Mouse (Mus musculus) gastrocnemius, postnatal 14 days (tissue): Measurements from ENCODE around the gene Parp9. TPM values are rescaled to one million over a fixed set of nuclear protein-coding genes. Genes with fewer than 3 reads are reported as not detected.
A peak's percentile ranks its signal among the peaks of the same experiment; 100 is the strongest.
"Not testable (repeated sequence)": the region's sequence is repeated elsewhere in the genome, so short reads cannot be mapped to it uniquely, and the experiment has no call there.

ENCODE experiments used
- DNase-seq: peaks from one replicate; pipeline ENCODE4 v3.0.0; 2021; ENCODE audit warnings: mixed read lengths
- intact Hi-C: fragments of 180-260 bp; cut with DNase I; formaldehyde crosslinking; loops from one replicate; pipeline ENCODE4 v1.15.1; 2025; ENCODE audit warnings: low total_unique reads
- long read RNA-seq, 2 experiments: library from polyadenylated mRNA; stranded (forward); transcript quantifications; one replicate each; pipeline ENCODE4 v2.0.0; 2021
- total RNA-seq, 2 experiments: library from RNA; stranded (reverse); gene quantifications; 2 replicates each; pipeline ENCODE4 v1.2.3; 2021

Gene Parp9
- total RNA-seq = 1 to 10 TPM; 5.2 to 5.5 TPM
- long read RNA-seq, experiment 1, partial matches to known transcripts = 1 of 4 reads
- long read RNA-seq, experiment 1, other reads (novel, unspliced or antisense) = 1 of 4 reads
- long read RNA-seq, experiment 2, partial matches to known transcripts = 0 of 9 reads
- long read RNA-seq, experiment 2, other reads (novel, unspliced or antisense) = 6 of 9 reads

DNA sequence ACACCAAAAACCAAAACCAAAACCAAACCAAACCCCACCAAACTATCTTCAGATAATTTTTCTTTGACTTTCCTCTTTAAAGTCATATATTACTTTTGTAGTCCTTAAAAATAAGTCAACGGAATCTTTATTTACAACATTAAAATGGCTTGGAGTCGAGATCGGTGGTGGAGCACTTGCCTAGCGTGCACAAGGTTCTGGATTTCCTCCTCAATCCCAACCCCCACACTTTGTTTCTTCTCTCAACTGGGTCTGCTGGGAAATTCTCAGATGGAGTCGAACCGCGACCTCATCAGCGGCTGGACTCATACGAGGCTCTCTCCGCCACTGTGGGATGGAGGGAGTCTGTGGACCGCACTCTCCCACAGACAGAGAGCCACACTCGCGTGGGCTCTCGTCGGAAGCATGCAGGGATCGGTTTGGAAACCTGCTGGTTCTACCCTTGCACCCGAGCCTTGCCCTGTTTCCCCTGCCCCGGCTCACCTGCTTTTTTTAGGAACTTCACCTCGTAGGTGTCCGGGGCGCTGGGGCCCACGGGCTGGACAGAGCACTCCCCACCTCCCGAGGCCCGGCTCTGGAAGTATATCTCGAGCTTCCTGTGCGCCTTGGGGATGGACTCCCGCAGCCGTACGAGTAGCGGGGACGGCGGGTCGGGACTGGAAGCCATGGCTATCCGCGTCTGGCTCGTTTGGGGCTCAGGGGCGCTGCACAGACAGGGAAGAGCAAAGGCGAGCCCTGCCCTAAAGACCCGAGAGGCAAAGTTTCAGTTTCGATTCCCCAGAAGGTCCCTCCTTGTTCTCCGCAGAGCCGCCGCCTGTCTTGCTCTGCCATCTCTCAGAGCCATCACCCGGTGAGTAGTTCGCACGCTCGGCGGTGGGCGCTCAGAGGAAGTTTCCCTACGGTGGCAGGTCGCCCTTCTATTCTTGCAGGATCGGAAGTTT is at the start of gene Parp9, which contains the start of gene Dtx3l:
Parp9 (plus strand) TSS at position 260 of the 941 bp plus-strand sequence.
Dtx3l (minus strand) TSS at position 941 of the 941 bp plus-strand sequence.
- intact Hi-C loops = loop anchor here (5.0 kb wide), 1 partner anchor 61 kb away; no protein-coding TSS in a partner anchor
- DNase-seq = peak; percentile 60

GRCm38 (mm10) chr16:35888910-35889309 is 49.4 kb upstream of the Parp9 start:
- DNase-seq = no peak
- intact Hi-C loops = no loop called here

- no peak for DNase-seq
- intact Hi-C loops = no loop called here
These were observed 47.6 kb upstream of the Parp9 start for GRCm38 (mm10) chr16:35890645-35891044.

DNA sequence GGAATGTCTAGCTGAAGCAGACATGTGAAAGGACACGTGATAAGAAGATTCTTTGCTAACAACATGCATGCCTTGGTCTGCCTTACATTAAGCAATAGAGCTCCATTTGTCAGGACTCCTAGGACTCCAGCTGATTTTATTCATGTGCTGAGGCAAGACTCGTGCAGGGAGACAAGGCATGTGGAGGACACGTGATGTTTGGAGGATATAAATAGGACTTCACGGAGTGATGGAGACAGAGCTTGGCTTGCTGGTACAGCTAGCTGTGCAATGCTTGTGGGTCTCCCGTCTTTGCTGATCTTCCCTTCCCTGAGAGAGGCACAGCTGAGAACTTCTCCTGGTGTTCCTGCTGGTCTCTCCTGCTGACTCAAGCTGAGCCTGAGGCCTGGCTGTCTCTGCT is 46.7 kb upstream of the Parp9 start:
- DNase-seq, intact Hi-C loops: not testable (repeated sequence)

GRCm38 (mm10) chr16:35894997-35895396 is 43.3 kb upstream of the Parp9 start:
- intact Hi-C loops = no loop called here
- DNase-seq = no peak

DNA sequence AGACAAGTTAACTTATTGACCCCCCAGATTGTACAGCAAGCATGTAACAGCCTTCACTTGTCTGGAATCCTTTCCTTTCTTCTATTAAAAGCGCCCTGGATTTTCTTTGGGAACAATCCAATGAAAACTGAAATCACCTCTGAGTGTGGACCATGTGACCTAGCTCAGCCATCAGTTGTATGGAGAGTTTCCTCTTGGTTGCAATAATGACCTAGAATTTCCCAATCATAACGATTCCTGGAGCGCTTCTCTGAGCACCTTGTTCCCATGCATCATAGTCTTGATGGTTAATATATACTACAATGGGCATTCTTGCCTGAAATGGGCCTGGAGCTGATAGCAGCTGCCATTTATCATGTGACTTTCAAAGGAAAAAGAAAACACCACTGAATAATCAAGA is 37.7 kb upstream of the Parp9 start:
- intact Hi-C loops = no loop called here
- DNase-seq = no peak

DNA sequence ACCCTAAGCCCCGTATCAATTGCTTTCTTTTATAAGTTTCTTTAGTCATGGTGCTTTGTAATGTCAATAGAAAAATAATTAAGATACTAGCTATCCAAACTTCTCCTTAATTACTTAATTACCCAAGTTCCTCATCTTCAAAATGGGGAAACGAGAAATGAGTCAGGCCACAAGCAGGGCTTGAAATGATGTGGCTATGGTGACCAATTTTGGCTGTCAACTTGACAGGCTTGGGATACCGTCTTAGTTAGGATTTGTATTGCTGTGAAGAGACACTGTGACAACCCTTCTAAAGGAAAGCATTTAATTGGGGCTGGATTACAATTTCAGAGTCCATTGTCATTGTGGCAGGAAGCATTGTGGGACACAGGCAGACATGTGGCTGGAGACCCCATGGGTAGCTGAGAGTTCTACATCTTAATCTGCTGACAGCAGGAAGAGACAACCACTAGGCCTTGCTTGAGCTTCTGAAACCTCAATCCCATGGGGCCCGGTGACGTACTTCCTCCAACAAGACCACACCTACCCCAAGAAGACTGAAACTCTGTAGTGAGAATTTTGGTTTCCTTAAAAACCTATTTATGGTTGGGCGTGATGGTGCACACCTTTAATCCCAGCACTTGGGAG is 35.1 kb upstream of the Parp9 start:
- intact Hi-C loops = no loop called here
- no peak for DNase-seq

DNA sequence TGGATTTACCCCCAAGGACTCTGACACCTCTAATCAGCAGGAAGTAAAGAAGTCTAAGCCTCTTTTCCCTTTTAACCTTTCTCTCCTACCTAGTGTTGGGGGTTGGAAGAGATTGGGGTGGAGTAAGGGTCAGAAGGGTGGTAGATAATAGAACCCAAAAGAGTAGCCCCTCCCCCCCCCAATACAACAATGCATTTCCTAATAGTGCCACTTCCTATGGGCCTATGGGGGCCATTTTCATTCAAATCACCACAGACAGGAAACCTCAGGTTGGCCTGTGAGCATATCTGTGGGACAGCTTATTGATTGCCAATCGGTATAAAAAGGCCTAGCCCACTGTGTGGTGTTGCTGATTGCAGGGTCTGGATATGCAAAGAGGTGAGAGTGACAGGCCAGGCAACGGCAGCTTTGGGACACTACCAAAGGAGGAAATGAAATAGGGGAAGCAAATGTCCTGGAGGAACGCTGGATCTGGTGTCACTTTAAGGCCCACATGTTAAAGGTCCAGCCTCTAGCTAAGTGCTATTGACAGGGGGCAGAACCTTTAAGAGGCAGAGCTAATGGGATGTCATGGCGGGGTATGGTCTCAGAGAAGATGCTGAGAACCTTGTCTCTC is 34.0 kb upstream of the Parp9 start:
- intact Hi-C loops = no loop called here
- DNase-seq = no peak

GRCm38 (mm10) chr16:35905355-35905754 is 32.9 kb upstream of the Parp9 start:
- intact Hi-C loops = no loop called here
- DNase-seq = no peak

- DNase-seq = no peak
- intact Hi-C loops = no loop called here
These were observed 32.3 kb upstream of the Parp9 start for GRCm38 (mm10) chr16:35905819-35906485.

DNA sequence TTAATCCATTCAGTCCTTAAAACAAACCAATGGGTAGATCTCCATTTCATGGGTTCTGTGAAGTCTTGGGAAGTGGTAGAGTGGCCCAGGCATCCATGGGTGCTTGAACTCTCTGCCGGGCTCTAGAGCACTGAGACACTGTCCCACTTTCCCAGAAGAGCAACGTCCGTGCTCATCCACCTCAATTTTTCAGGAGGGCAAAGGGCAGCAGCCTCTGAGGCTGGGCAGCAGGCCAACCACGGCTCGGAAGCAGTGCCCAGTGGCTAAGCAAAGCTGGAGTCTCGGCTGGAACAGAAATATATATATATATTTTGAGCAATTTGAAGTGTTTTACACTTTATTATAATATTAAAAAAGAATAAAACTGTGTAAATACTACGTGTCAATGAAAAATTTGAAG is 31.4 kb upstream of the Parp9 start:
- intact Hi-C loops = no loop called here
- no peak for DNase-seq

DNA sequence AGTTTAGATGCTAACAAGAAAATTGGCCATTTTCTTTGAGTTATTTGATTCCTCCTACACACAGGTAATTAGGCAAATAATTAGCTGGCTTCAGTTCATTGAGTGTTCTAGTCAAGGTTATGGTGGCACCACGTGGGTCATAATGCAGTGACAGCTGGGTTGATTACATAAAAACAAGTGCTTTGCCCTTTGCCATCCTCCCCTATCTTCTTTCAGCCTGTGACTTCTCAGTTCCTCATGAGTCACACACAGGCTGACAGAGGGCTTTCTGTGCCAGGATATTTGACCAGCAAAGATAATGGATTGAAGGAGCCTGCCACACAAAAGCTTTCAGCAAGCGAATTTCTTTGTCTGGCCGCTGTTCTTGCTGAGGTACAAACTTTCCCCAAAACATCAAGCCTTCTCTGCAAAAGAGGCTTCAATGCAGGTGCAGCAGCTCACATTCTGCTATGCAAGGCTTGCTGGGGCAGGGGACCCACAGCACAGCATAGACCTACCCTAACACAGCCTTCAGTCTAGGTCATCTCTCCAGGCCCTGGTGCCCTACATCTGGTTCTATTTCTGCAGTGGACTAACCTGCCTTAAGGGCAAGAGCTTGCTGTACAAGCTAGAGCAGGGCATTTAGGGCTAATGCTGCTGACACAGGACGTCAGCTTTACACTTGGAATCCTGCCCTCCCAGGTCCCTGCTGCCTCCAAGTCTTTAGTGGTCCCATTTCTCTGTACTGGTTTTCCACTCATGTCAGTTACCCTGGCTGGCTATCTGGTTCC is 30.7 kb upstream of the Parp9 start:
- no peak for DNase-seq
- intact Hi-C loops = no loop called here

GRCm38 (mm10) chr16:35911449-35911848 is 26.8 kb upstream of the Parp9 start:
- DNase-seq = no peak
- intact Hi-C loops = no loop called here

DNA sequence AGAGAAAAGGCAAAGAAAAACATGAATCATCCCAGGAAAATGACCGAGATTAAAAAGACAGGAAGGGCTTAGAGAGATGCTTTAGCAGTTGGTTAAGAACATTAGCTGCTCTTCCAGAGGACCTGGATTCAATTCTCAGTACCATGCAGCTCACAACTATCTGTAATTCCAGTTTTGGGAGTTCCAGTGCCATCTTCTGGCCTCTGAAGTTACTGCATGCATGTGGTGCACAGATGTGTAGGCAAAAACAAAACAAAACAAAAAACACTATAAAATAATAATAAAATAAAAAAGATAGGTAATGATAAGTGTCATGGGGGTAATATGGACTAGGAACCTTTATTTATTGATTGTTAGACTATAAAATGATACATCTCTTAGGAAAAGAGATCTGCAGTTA is 24.7 kb upstream of the Parp9 start:
- no peak for DNase-seq

DNA sequence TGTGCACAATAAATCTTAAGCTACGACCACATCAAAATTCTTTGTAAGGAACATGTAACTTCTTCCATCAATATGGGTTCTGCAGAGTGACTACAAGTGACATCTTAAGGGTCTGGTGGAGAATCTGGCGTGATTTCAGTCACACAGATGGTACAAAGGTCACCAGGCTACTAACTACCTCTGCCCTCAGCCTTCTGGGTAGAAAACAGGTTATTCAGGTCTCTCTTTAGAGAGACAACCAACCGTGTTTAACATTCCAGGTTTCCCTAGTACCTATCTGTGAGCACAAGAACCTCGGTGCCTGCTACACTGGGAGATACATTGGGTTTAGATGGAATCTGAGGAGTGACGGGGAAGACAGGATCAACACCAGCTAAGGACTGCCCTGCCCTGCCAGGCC is 24.0 kb upstream of the Parp9 start:
- intact Hi-C loops = no loop called here
- no peak for DNase-seq

More for the DNA sequence above, 24.7 kb upstream of the Parp9 start:
- intact Hi-C loops = no loop called here

GRCm38 (mm10) chr16:35918721-35919543 is 19.3 kb upstream of the Parp9 start:
- intact Hi-C loops = no loop called here
- DNase-seq = no peak

- DNase-seq = no peak
- intact Hi-C loops = no loop called here
These were observed 16.5 kb upstream of the Parp9 start for GRCm38 (mm10) chr16:35921676-35922235.
